Mouse (Mus musculus) 3T3-L1 (cell line): Measurements from ENCODE around the gene Gm8947.

ENCODE experiments used
- DNase-seq: peaks from one replicate; pipeline ENCODE4 v3.0.0-alpha.2; 2015; ENCODE audit warnings: low read depth, low spot score

Gene Gm8947

DNA sequence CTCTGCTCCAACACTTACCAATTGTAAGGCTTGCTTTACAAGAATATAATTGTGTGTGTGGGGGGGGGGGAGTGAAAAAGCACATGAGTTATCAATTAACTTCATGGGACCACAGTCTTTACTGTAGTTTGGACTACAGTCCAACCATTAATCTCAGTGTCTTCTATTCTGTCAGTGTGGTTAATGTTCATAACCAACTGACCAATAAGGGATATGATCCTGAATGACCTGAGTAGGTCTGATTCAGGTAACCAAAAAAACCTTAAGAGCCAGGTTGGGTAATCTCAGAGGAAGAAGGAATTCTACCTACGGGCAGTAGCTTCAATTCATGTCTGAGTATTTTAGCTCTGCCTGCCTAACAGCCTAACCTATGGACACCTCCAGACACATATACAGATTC, 32.4 kb downstream of the Gm8947 start:
- no peak for DNase-seq

- DNase-seq, result no peak
These were observed 35.3 kb downstream of the Gm8947 start for GRCm38 (mm10) chr1:151227506-151227905.

- no peak for DNase-seq
These were observed 36.3 kb downstream of the Gm8947 start for GRCm38 (mm10) chr1:151228320-151228989.

GRCm38 (mm10) chr1:151232346-151232745, 40.2 kb downstream of the Gm8947 start:
- DNase-seq, result no peak

GRCm38 (mm10) chr1:151233756-151234155, 41.6 kb downstream of the Gm8947 start:
- DNase-seq, result no peak

GRCm38 (mm10) chr1:151235574-151235973, 43.4 kb downstream of the Gm8947 start:
- DNase-seq, result no peak

- peak; percentile 56 for DNase-seq
These were observed 44.2 kb downstream of the Gm8947 start for GRCm38 (mm10) chr1:151236141-151236930.

GRCm38 (mm10) chr1:151237780-151238179, 45.6 kb downstream of the Gm8947 start:
- no peak for DNase-seq

DNA sequence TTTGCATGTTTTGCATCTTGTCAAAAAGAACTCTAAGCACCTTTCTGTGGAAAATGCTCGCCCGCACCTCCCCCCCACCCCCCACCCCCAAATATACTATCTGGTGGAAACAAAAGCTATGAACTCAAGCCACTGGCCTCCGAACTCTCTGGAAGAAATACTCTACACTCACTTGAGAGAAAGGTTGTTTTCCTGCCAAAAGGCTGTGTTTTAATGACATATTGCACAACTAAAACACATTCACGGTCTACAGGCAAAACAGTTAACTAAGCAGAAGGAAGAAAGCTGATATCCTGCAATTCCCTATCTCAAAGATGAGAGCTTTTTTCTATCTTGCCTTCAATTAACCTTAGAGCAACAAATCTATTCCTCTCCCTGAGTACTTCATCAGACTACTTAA, 51.2 kb downstream of the Gm8947 start:
- DNase-seq, result no peak
